Mouse (Mus musculus): Measurements from ENCODE around the gene Bloc1s6. TPM values are rescaled to one million over a fixed set of nuclear protein-coding genes. Genes with fewer than 3 reads are reported as not detected.

Gene Bloc1s6
- total RNA-seq, 2 experiments from 2014 or later = 30.2 to 33.3 TPM

- intact Hi-C loops (cut with DNase I) = loop anchor here (10.0 kb wide), 4 partner anchors 95 to 375 kb away; partner anchors contain the start of gene AA467197
- no peak for DNase-seq (ENCODE audit: low spot score in 2 of 2)
These were observed 21.5 kb downstream of the Bloc1s6 start for GRCm38 (mm10) chr2:122759791-122760190.

- intact Hi-C loops (cut with DNase I) = no loop called here
- no peak for DNase-seq (ENCODE audit: low spot score in 2 of 2)
These were observed 24.7 kb downstream of the Bloc1s6 start for GRCm38 (mm10) chr2:122762991-122763390.

- no peak for DNase-seq (ENCODE audit: low spot score in 2 of 2)
- intact Hi-C loops (cut with DNase I) = no loop called here
These were observed 26.2 kb downstream of the Bloc1s6 start for GRCm38 (mm10) chr2:122764526-122764925.

GRCm38 (mm10) chr2:122765071-122765793 lies 26.9 kb downstream of the Bloc1s6 start, which contains the start of gene Sqor:
Gene Sqor (plus strand): TSS chr2:122765237.
- intact Hi-C loops (cut with DNase I) = no loop called here
- DNase-seq (ENCODE audit: low spot score in 2 of 2) = peak; percentile 18 to 25

- no peak for DNase-seq (ENCODE audit: low spot score in 2 of 2)
- intact Hi-C loops (cut with DNase I) = no loop called here
These were observed 27.5 kb downstream of the Bloc1s6 start for GRCm38 (mm10) chr2:122765794-122766145.

- intact Hi-C loops (cut with DNase I) = no loop called here
These were observed 32.7 kb downstream of the Bloc1s6 start for GRCm38 (mm10) chr2:122771002-122771401.

GRCm38 (mm10) chr2:122772899-122773298 lies 34.6 kb downstream of the Bloc1s6 start:
- intact Hi-C loops (cut with DNase I) = no loop called here
- no peak for DNase-seq (ENCODE audit: low spot score in 2 of 2)

More at GRCm38 (mm10) chr2:122771002-122771401, 32.7 kb downstream of the Bloc1s6 start:
- no peak for DNase-seq (ENCODE audit: low spot score in 2 of 2)

- no peak for DNase-seq (ENCODE audit: low spot score in 2 of 2)
- intact Hi-C loops (cut with DNase I) = no loop called here
These were observed 37.2 kb downstream of the Bloc1s6 start for GRCm38 (mm10) chr2:122775491-122775890.

GRCm38 (mm10) chr2:122776823-122777222 lies 38.5 kb downstream of the Bloc1s6 start:
- intact Hi-C loops (cut with DNase I) = no loop called here
- no peak for DNase-seq (ENCODE audit: low spot score in 2 of 2)

- intact Hi-C loops (cut with DNase I) = no loop called here
- no peak for DNase-seq (ENCODE audit: low spot score in 2 of 2)
These were observed 41.7 kb downstream of the Bloc1s6 start for GRCm38 (mm10) chr2:122779967-122780366.

GRCm38 (mm10) chr2:122780447-122780846 lies 42.1 kb downstream of the Bloc1s6 start:
- no peak for DNase-seq (ENCODE audit: low spot score in 2 of 2)
- intact Hi-C loops (cut with DNase I) = no loop called here

GRCm38 (mm10) chr2:122781590-122782356 lies 43.5 kb downstream of the Bloc1s6 start:
- intact Hi-C loops (cut with DNase I) = no loop called here
- DNase-seq (ENCODE audit: low spot score in 2 of 2) = no peak

GRCm38 (mm10) chr2:122783730-122784129 lies 45.4 kb downstream of the Bloc1s6 start:
- no peak for DNase-seq (ENCODE audit: low spot score in 2 of 2)
- intact Hi-C loops (cut with DNase I) = no loop called here

- DNase-seq (ENCODE audit: low spot score in 2 of 2) = no peak
- intact Hi-C loops (cut with DNase I) = no loop called here
These were observed 46.4 kb downstream of the Bloc1s6 start for GRCm38 (mm10) chr2:122784701-122785100.

GRCm38 (mm10) chr2:122786167-122786566 lies 47.9 kb downstream of the Bloc1s6 start:
- no peak for DNase-seq (ENCODE audit: low spot score in 2 of 2)
- intact Hi-C loops (cut with DNase I) = no loop called here

GRCm38 (mm10) chr2:122789311-122789710 lies 51.0 kb downstream of the Bloc1s6 start:
- DNase-seq (ENCODE audit: low spot score in 2 of 2) = no peak
- intact Hi-C loops (cut with DNase I) = no loop called here

GRCm38 (mm10) chr2:122789730-122790129 lies 51.4 kb downstream of the Bloc1s6 start:
- DNase-seq (ENCODE audit: low spot score in 2 of 2) = no peak
- intact Hi-C loops (cut with DNase I) = no loop called here
